Mouse (Mus musculus) olfactory bulb, adult 2 months (tissue): ENCODE data around the gene Naa16.

Experiments used
- CTCF ChIP-seq: fragments of 200-500 bp; IDR thresholded peaks from 2 replicates; pipeline ENCODE4 v1.5.1; 2012; ENCODE audit warnings: low read depth, mild to moderate bottlenecking, low read length, moderate library complexity; ENCODE audit not compliant: insufficient read depth
- POLR2A ChIP-seq: fragments of 200-500 bp; IDR thresholded peaks from 2 replicates; pipeline ENCODE4 v1.6.1; 2012; ENCODE audit warnings: mild to moderate bottlenecking, low read depth, low read length, moderate library complexity; ENCODE audit not compliant: insufficient read depth

GRCm38 (mm10) chr14:79275441-79275840 is 115.1 kb downstream of the Naa16 start:
- TF ChIP-seq CTCF, result no peak
- TF ChIP-seq POLR2A, result no peak
